Mouse (Mus musculus) midbrain, embryonic 16.5 days (tissue): ENCODE data around the gene Lpp. TPM values are rescaled to one million over a fixed set of nuclear protein-coding genes. Genes with fewer than 3 reads are reported as not detected.

Experiments used
- ATAC-seq: fragments of 200-750 bp; cut with Nextera tagmentation; 2 replicates; pipeline ENCODE4 v1.8.0; 2017; ENCODE audit warnings: moderate TSS enrichment
- H3K27ac ChIP-seq: fragments of 300-500 bp; sonication (generic); 2 replicates; pipeline ENCODE4 v1.5.1; 2014; ENCODE audit warnings: mild to moderate bottlenecking, low read length, mixed read lengths
- H3K27me3 ChIP-seq: fragments of 300-500 bp; sonication (generic); 2 replicates; pipeline ENCODE4 v1.6.1; 2014; ENCODE audit warnings: low read depth, low read length, mixed read lengths; ENCODE audit not compliant: control insufficient read depth, insufficient read depth
- H3K36me3 ChIP-seq: fragments of 300-500 bp; sonication (generic); 2 replicates; pipeline ENCODE4 v1.6.1; 2014; ENCODE audit warnings: mild to moderate bottlenecking, low read length, moderate library complexity, mixed read lengths; ENCODE audit not compliant: control insufficient read depth, insufficient read depth
- H3K4me1 ChIP-seq: fragments of 300-500 bp; sonication (generic); 2 replicates; pipeline ENCODE4 v1.6.1; 2014; ENCODE audit warnings: mild to moderate bottlenecking, low read length, mixed read lengths; ENCODE audit not compliant: control insufficient read depth, insufficient read depth
- H3K4me2 ChIP-seq: fragments of 300-500 bp; sonication (generic); 2 replicates; pipeline ENCODE4 v1.6.1; 2014; ENCODE audit warnings: mild to moderate bottlenecking, low read length, mixed read lengths
- H3K4me3 ChIP-seq: fragments of 300-500 bp; sonication (generic); 2 replicates; pipeline ENCODE4 v1.5.1; 2014; ENCODE audit warnings: low read depth, mild to moderate bottlenecking, low read length, moderate library complexity, mixed read lengths
- H3K9ac ChIP-seq: fragments of 300-500 bp; sonication (generic); 2 replicates; pipeline ENCODE4 v1.6.1; 2014; ENCODE audit warnings: low read depth, low read length, mixed read lengths
- H3K9me3 ChIP-seq: fragments of 300-500 bp; sonication (generic); replicated peaks from 2 replicates; pipeline ENCODE4 v1.6.1; 2014; ENCODE audit warnings: mild to moderate bottlenecking, low read length, mixed read lengths; ENCODE audit not compliant: control insufficient read depth, poor library complexity, severe bottlenecking
- WGBS: fragments of 180-500 bp; shearing (Covaris S2); extraction: QIAGEN DNeasy Blood & Tissue Kit; methylation state at CpG from one replicate; pipeline ENCODE4 v1.1.7; 2014; 5-methylcytosine and 5-hydroxymethylcytosine counted together
- polyA plus RNA-seq: library from polyadenylated mRNA; unstranded; fragments of >200 nt; fragmentation: Nextera tagmentation; extraction: Ambion mirVana; gene quantifications from 2 replicates; pipeline ENCODE4 v1.2.1, GENCODE M21; 2015

The Lpp gene
- polyA plus RNA-seq, 1 experiment from 2014 or later, result 10.7 TPM

GRCm38 (mm10) chr16:24806093-24806492, 412.8 kb downstream of the Lpp start:
- H3K9ac ChIP-seq, result no peak overlapping the region
- no peak overlapping the region for H3K27ac ChIP-seq
- peaks cover 3% of the 10 kb centered on the region; the same call in 1 of the 2 replicates for H3K4me1 ChIP-seq
- H3K9me3 ChIP-seq, result no peaks in the 10 kb centered on the region
- H3K4me2 ChIP-seq, result no peak overlapping the region
- WGBS, result 77% methylated on average over 1 of the region's 1 CpGs
- no peaks in the 10 kb centered on the region for H3K36me3 ChIP-seq
- no peaks in the 10 kb centered on the region for H3K27me3 ChIP-seq
- H3K4me3 ChIP-seq, result no peak overlapping the region
- no peak; the same call in 1 of the 2 replicates for ATAC-seq

- no peaks in the 10 kb centered on the region for H3K27me3 ChIP-seq
These were observed 414.3 kb downstream of the Lpp start for GRCm38 (mm10) chr16:24807565-24807964.

GRCm38 (mm10) chr16:24809811-24810210, 416.5 kb downstream of the Lpp start:
- H3K9me3 ChIP-seq, result no peaks in the 10 kb centered on the region
- H3K4me1 ChIP-seq, result peaks cover 3% of the 10 kb centered on the region; the same call in 1 of the 2 replicates
- H3K27me3 ChIP-seq, result no peaks in the 10 kb centered on the region
- no peak for ATAC-seq
- H3K27ac ChIP-seq, result no peak overlapping the region
- 93% methylated on average over 6 of the region's 6 CpGs for WGBS
- no peak overlapping the region for H3K9ac ChIP-seq
- H3K4me3 ChIP-seq, result no peak overlapping the region
- no peaks in the 10 kb centered on the region for H3K36me3 ChIP-seq
- H3K4me2 ChIP-seq, result no peak overlapping the region

More at GRCm38 (mm10) chr16:24807565-24807964, 414.3 kb downstream of the Lpp start:
- H3K27ac ChIP-seq, result no peak overlapping the region
- no peak overlapping the region for H3K9ac ChIP-seq
- no peak overlapping the region for H3K4me3 ChIP-seq
- ATAC-seq, result no peak
- 49% methylated on average over 4 of the region's 4 CpGs for WGBS
- peaks cover 3% of the 10 kb centered on the region; the same call in 1 of the 2 replicates for H3K4me1 ChIP-seq
- no peak overlapping the region for H3K4me2 ChIP-seq
- H3K36me3 ChIP-seq, result no peaks in the 10 kb centered on the region
- no peaks in the 10 kb centered on the region for H3K9me3 ChIP-seq

- no peak for ATAC-seq
- H3K9ac ChIP-seq, result no peak overlapping the region
- H3K27ac ChIP-seq, result no peak overlapping the region
- H3K4me3 ChIP-seq, result no peak overlapping the region
- H3K4me1 ChIP-seq, result no peaks in the 10 kb centered on the region
- no peaks in the 10 kb centered on the region for H3K27me3 ChIP-seq
- H3K9me3 ChIP-seq, result no peaks in the 10 kb centered on the region
- no peaks in the 10 kb centered on the region for H3K36me3 ChIP-seq
- WGBS, result 87% methylated on average over 3 of the region's 3 CpGs
- H3K4me2 ChIP-seq, result no peak overlapping the region
These were observed 423.3 kb downstream of the Lpp start for GRCm38 (mm10) chr16:24816621-24817020.

- no peak for ATAC-seq
- Histone ChIP-seq H3K27me3 (no peaks in the 10 kb centered on the region), H3K4me3 (no peak overlapping the region), H3K27ac (no peak overlapping the region), H3K9ac (no peak overlapping the region), H3K4me2 (no peak overlapping the region), H3K4me1 (no peaks in the 10 kb centered on the region), H3K9me3 (no peaks in the 10 kb centered on the region), H3K36me3 (no peaks in the 10 kb centered on the region)
- WGBS, result 95% methylated on average over 3 of the region's 3 CpGs
These were observed 424.1 kb downstream of the Lpp start for GRCm38 (mm10) chr16:24817381-24817780.

- no peaks in the 10 kb centered on the region for H3K9me3 ChIP-seq
- no peaks in the 10 kb centered on the region for H3K36me3 ChIP-seq
- H3K27ac ChIP-seq, result no peak overlapping the region
- WGBS, result 63% methylated on average over 4 of the region's 4 CpGs
- H3K4me2 ChIP-seq, result no peak overlapping the region
- no peak for ATAC-seq
- H3K27me3 ChIP-seq, result no peaks in the 10 kb centered on the region
- H3K4me3 ChIP-seq, result no peak overlapping the region
- no peak overlapping the region for H3K9ac ChIP-seq
- no peaks in the 10 kb centered on the region for H3K4me1 ChIP-seq
These were observed 425.8 kb downstream of the Lpp start for GRCm38 (mm10) chr16:24819127-24819526.

GRCm38 (mm10) chr16:24822182-24822875, 429.0 kb downstream of the Lpp start:
- 85% methylated on average over 5 of the region's 5 CpGs for WGBS
- no peaks in the 10 kb centered on the region for H3K4me1 ChIP-seq
- no peak overlapping the region for H3K9ac ChIP-seq
- H3K4me2 ChIP-seq, result no peak overlapping the region
- ATAC-seq, result no peak
- H3K27me3 ChIP-seq, result no peaks in the 10 kb centered on the region
- no peak overlapping the region for H3K4me3 ChIP-seq
- no peaks in the 10 kb centered on the region for H3K9me3 ChIP-seq
- no peaks in the 10 kb centered on the region for H3K36me3 ChIP-seq
- no peak overlapping the region for H3K27ac ChIP-seq

GRCm38 (mm10) chr16:24822918-24823317, 429.6 kb downstream of the Lpp start:
- WGBS, result 88% methylated on average over 1 of the region's 1 CpGs
- no peak for ATAC-seq
- Histone ChIP-seq H3K36me3 (no peaks in the 10 kb centered on the region), H3K9ac (no peak overlapping the region), H3K27ac (no peak overlapping the region), H3K9me3 (no peaks in the 10 kb centered on the region), H3K4me2 (no peak overlapping the region), H3K27me3 (no peaks in the 10 kb centered on the region), H3K4me3 (no peak overlapping the region), H3K4me1 (no peaks in the 10 kb centered on the region)

GRCm38 (mm10) chr16:24826390-24826789, 433.1 kb downstream of the Lpp start:
- Histone ChIP-seq H3K4me1 (no peaks in the 10 kb centered on the region), H3K36me3 (no peaks in the 10 kb centered on the region), H3K4me2 (no peak overlapping the region), H3K27me3 (no peaks in the 10 kb centered on the region), H3K9ac (no peak overlapping the region), H3K9me3 (no peaks in the 10 kb centered on the region), H3K4me3 (no peak overlapping the region), H3K27ac (no peak overlapping the region)
- WGBS, result 93% methylated on average over 4 of the region's 4 CpGs
- no peak for ATAC-seq
